Comparison of ENCODE assay signal across 17 mouse cellular contexts in genomic region chr1:170462140-170462539, GRCm38 (mm10).
"Had no signal": no experiment of that assay in that cellular context is flagged by ENCODE, and none has a peak within 500 bp of the region (broad histone marks: within the 10 kb centered on the region; RNA-seq: fewer than 3 reads in every experiment).

No protein-coding gene starts in this region.

- H3K4me1 ChIP-seq: stomach, embryonic 15.5 days had no signal

- H3K9ac ChIP-seq: liver, postnatal 0 days; lung, embryonic 15.5 days; midbrain, embryonic 12.5 days; neural tube, embryonic 13.5 days; neural tube, embryonic 15.5 days; stomach, embryonic 15.5 days had no signal

- H3K4me2 ChIP-seq: lung, embryonic 15.5 days; midbrain, embryonic 12.5 days; neural tube, embryonic 13.5 days; neural tube, embryonic 15.5 days; stomach, embryonic 15.5 days had no signal

- DNase-seq: liver, postnatal 0 days; lung, adult 2 months; lung, postnatal 14 days; lung, postnatal 36 days; midbrain, embryonic 14.5 days; right cerebral cortex, postnatal 14 days; thymus, adult 2 months; thymus, postnatal 25 days; thymus, postnatal 4 days had no signal

- H3K27ac ChIP-seq: lung, embryonic 15.5 days; midbrain, embryonic 10.5 days; midbrain, embryonic 12.5 days; neural tube, embryonic 13.5 days; neural tube, embryonic 15.5 days; stomach, embryonic 15.5 days; stomach, postnatal 0 days had no signal

- H3K36me3 ChIP-seq: lung, embryonic 15.5 days; midbrain, embryonic 10.5 days; midbrain, embryonic 12.5 days; neural tube, embryonic 13.5 days; neural tube, embryonic 15.5 days; stomach, embryonic 15.5 days had no signal

- H3K4me3 ChIP-seq: lung, embryonic 15.5 days; midbrain, embryonic 10.5 days; midbrain, embryonic 12.5 days; myocyte; neural tube, embryonic 13.5 days; neural tube, embryonic 15.5 days; stomach, embryonic 15.5 days had no signal

- H3K27me3 ChIP-seq: lung, embryonic 15.5 days; midbrain, embryonic 12.5 days; neural tube, embryonic 13.5 days; neural tube, embryonic 15.5 days; stomach, embryonic 15.5 days had no signal

- H3K9me3 ChIP-seq: lung, embryonic 15.5 days; midbrain, embryonic 10.5 days; midbrain, embryonic 12.5 days; neural tube, embryonic 13.5 days; neural tube, embryonic 15.5 days; stomach, embryonic 15.5 days had no signal
